Mouse (Mus musculus) bone marrow, adult 2 months (tissue): ENCODE measurements around the gene Mxd1.
A peak's percentile ranks its signal among the peaks of the same experiment; 100 is the strongest.

Experiments
- CTCF ChIP-seq: fragments of 200-500 bp; IDR thresholded peaks from 2 replicates; pipeline ENCODE4 v1.5.1; 2011; ENCODE audit warnings: low read length, control low read depth; ENCODE audit not compliant: control insufficient read depth, insufficient read depth
- POLR2A ChIP-seq: fragments of 200-500 bp; IDR thresholded peaks from 2 replicates; pipeline ENCODE4 v1.6.1; 2011; ENCODE audit warnings: low read depth, mild to moderate bottlenecking, control low read depth, low read length, borderline replicate concordance; ENCODE audit not compliant: control insufficient read depth

GRCm38 (mm10) chr6:86669240-86669727, 323 bp upstream of the Mxd1 start:
- TF ChIP-seq CTCF, result peak; percentile 18; the same call in 1 of the 2 replicates
- peak; percentile 89 for TF ChIP-seq POLR2A
